Mouse (Mus musculus): Measurements from ENCODE around the gene Eapp. TPM values are rescaled to one million over a fixed set of nuclear protein-coding genes. Genes with fewer than 3 reads are reported as not detected.

Gene Eapp
- polyA plus RNA-seq, 1 experiment from 2014 or later: 61.8 TPM

MicroRNAs within 50 kb of the gene (microRNA counts, 519-probe panel; counts per million panel counts)
- microRNA mmu-miR-1892: not detected

Small RNA genes lying within 50 kb of the gene (microRNA-seq; reads per million reads assigned to microRNA genes)
- not detected for gene Mir1892

Other genes with a start within 250 kb of the Eapp start
- gene Sptssa, start 39.3 kb downstream of the Eapp start, polyA plus RNA-seq (2015; fragmentation: Nextera tagmentation; extraction: Ambion mirVana): 198 and 203 TPM in 2 replicates
- gene Snx6, start 99.8 kb upstream of the Eapp start, polyA plus RNA-seq (2015; fragmentation: Nextera tagmentation; extraction: Ambion mirVana): 165 and 180 TPM in 2 replicates
- 175 and 182 TPM in 2 replicates for gene Cfl2, start 167.0 kb upstream of the Eapp start, polyA plus RNA-seq (2015; fragmentation: Nextera tagmentation; extraction: Ambion mirVana)

Data from lung, embryonic 16.5 days (tissue).